Mouse (Mus musculus): ENCODE results near the gene Olfr1348. TPM values are rescaled to one million over a fixed set of nuclear protein-coding genes. Genes with fewer than 3 reads are reported as not detected.

The Olfr1348 gene
- total RNA-seq (2014; rRNA removed) (not detected in 2 replicates), polyA plus RNA-seq (2015; fragmentation: Nextera tagmentation; extraction: Ambion mirVana) (not detected in 2 replicates)

DNA sequence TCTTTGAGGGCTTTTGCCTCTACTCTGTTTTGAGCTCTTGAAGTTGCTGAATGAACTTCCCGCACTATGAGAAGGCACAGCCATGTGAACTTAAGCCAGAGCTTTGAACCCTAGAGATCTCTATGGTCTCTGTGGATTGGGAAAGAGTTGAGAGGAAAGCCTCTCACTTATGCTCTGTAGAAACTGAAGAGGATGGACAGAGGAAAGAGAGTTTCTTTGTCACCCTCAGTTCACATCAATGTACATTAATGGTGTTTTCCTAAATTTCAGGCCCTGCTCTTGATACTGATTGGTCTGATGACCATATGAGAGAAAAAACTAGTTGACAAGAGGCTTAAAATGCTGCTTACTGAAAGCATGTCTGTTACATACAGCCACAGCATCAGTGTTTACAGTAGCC, at the start of gene Olfr1348:
Gene Olfr1348, minus strand, starts transcription at position 101 of the 400 bp plus-strand sequence.
- DNase-seq (ENCODE audit: low spot score) (no peak), ATAC-seq (ENCODE audit: low FRiP score) (no peak)
- WGBS = 84% methylated on average over 1 of the region's 1 CpGs
- Histone ChIP-seq H3K9me3 (ENCODE audit: low read length) (no peaks in the 10 kb centered on the region), H3K27ac (ENCODE audit: low read depth, low read length) (no peak within 1 kb of the TSS), H3K4me3 (ENCODE audit: low read depth, low read length) (no peak within 1 kb of the TSS), H3K9ac (replicated peaks; ENCODE audit: low read length, poor library complexity, severe bottlenecking) (no peak within 1 kb of the TSS), H3K27me3 (ENCODE audit: insufficient read depth, low read length) (no peaks in the 10 kb centered on the region), H3K4me2 (ENCODE audit: low read depth, low read length, poor library complexity, severe bottlenecking) (no peak within 1 kb of the TSS), H3K36me3 (ENCODE audit: insufficient read depth, low read length) (no peaks in the 10 kb centered on the region), H3K4me1 (ENCODE audit: insufficient read depth, low read length) (no peaks in the 10 kb centered on the region)
- TF ChIP-seq CTCF (IDR thresholded peaks at IDR 0.05) = no peak

DNA sequence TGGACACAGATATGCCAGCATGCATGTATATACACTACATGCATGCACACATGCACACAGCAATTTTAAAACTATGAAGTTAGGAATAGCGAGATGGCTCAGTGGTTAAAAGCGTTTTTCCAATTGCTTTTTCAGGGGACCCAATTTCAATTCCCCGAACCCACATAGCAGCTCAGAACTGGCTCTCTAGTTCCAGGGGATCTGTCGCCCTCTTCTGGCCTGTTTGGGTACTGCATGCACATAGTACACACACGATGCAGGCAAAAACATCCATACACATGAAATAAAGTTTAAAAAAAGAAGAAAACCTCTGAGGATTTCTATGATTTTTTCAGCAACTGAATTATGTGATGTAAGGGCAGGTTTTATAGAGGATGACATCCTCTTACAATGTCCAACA, 17.6 kb upstream of the Olfr1348 start:
- Histone ChIP-seq H3K4me3 (ENCODE audit: low read depth, low read length) (no peak overlapping the region), H3K27ac (ENCODE audit: low read depth, low read length) (no peak overlapping the region), H3K36me3 (ENCODE audit: insufficient read depth, low read length) (no peaks in the 10 kb centered on the region), H3K4me2 (ENCODE audit: low read depth, low read length, poor library complexity, severe bottlenecking) (no peak overlapping the region), H3K9me3 (ENCODE audit: low read length) (0 out of 2 replicates have a peak, but pooled peaks cover 4% of the 10 kb centered on the region), H3K27me3 (ENCODE audit: insufficient read depth, low read length) (no peaks in the 10 kb centered on the region), H3K9ac (replicated peaks; ENCODE audit: low read length, poor library complexity, severe bottlenecking) (no peak overlapping the region), H3K4me1 (ENCODE audit: insufficient read depth, low read length) (no peaks in the 10 kb centered on the region)
- TF ChIP-seq CTCF (IDR thresholded peaks at IDR 0.05) = peak; percentile 67
- no peak for DNase-seq (ENCODE audit: low spot score)
- 63% methylated on average over 5 of the region's 5 CpGs for WGBS
- no peak for ATAC-seq (ENCODE audit: low FRiP score)

DNA sequence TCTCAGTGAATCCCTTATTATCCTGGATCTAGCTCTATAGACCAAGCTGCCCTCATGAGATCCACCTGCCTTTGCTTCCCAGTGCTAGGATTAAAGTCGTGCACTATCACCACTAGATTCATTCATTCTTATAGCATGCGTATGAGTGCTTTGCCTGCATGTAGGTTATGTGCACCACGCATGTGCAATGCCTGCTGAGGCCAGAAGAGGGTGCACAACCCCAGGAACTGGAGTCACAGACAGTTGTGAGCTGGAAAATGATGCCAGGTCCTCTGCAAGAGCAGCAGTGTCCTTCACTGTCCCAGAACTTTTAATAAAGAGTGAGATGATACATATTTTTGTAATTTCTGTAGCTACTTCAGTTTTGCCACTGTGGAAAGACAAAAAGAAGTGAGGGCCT, 16.5 kb upstream of the Olfr1348 start:
- ATAC-seq (ENCODE audit: low FRiP score) (no peak), DNase-seq (ENCODE audit: low spot score) (no peak)
- peak; percentile 9; the same call in 1 of the 2 replicates for TF ChIP-seq CTCF (IDR thresholded peaks at IDR 0.05)
- no peaks in the 10 kb centered on the region for H3K36me3 ChIP-seq (ENCODE audit: insufficient read depth, low read length)
- no peak overlapping the region for H3K4me2 ChIP-seq (ENCODE audit: low read depth, low read length, poor library complexity, severe bottlenecking)
- H3K9me3 ChIP-seq (ENCODE audit: low read length) = 0 out of 2 replicates have a peak, but pooled peaks cover 4% of the 10 kb centered on the region
- H3K27me3 ChIP-seq (ENCODE audit: insufficient read depth, low read length) = no peaks in the 10 kb centered on the region
- H3K4me1 ChIP-seq (ENCODE audit: insufficient read depth, low read length) = no peaks in the 10 kb centered on the region
- no peak overlapping the region for H3K4me3 ChIP-seq (ENCODE audit: low read depth, low read length)
- WGBS = 61% methylated on average over 3 of the region's 3 CpGs
- no peak overlapping the region for H3K27ac ChIP-seq (ENCODE audit: low read depth, low read length)
- no peak overlapping the region for H3K9ac ChIP-seq (replicated peaks; ENCODE audit: low read length, poor library complexity, severe bottlenecking)

DNA sequence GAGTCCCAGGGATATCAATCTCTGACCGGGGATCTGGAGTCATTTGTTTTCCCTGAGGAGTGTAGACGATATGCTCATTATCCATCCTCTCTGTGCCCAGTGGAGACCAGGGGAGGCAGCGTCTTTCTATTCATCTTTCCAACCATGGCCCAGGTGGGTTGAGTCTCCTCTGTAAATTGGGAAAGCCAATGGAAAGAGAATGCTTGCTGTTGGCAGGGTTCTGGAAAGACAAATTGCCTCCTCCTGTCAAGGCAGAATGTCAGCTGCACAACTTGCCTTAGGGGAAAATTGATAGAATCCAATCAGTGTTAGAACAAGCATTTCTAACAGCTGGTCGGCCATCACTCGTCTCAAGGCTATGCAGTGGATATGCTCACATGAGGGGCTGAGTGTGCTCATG, 14.3 kb upstream of the Olfr1348 start, which contains the start of gene Olfr1349:
Gene Olfr1349, minus strand, starts transcription at position 101 of the 400 bp plus-strand sequence.
- H3K4me1 ChIP-seq (ENCODE audit: insufficient read depth, low read length) = no peaks in the 10 kb centered on the region
- DNase-seq (ENCODE audit: low spot score) (no peak), ATAC-seq (ENCODE audit: low FRiP score) (no peak)
- no peak within 1 kb of the TSS for H3K9ac ChIP-seq (replicated peaks; ENCODE audit: low read length, poor library complexity, severe bottlenecking)
- H3K4me2 ChIP-seq (ENCODE audit: low read depth, low read length, poor library complexity, severe bottlenecking) = no peak within 1 kb of the TSS
- TF ChIP-seq CTCF (IDR thresholded peaks at IDR 0.05) = no peak
- H3K36me3 ChIP-seq (ENCODE audit: insufficient read depth, low read length) = no peaks in the 10 kb centered on the region
- no peak within 1 kb of the TSS for H3K27ac ChIP-seq (ENCODE audit: low read depth, low read length)
- 0 out of 2 replicates have a peak, but pooled peaks cover 7% of the 10 kb centered on the region for H3K9me3 ChIP-seq (ENCODE audit: low read length)
- H3K4me3 ChIP-seq (ENCODE audit: low read depth, low read length) = no peak within 1 kb of the TSS
- no peaks in the 10 kb centered on the region for H3K27me3 ChIP-seq (ENCODE audit: insufficient read depth, low read length)
- WGBS = 81% methylated on average over 5 of the region's 5 CpGs

DNA sequence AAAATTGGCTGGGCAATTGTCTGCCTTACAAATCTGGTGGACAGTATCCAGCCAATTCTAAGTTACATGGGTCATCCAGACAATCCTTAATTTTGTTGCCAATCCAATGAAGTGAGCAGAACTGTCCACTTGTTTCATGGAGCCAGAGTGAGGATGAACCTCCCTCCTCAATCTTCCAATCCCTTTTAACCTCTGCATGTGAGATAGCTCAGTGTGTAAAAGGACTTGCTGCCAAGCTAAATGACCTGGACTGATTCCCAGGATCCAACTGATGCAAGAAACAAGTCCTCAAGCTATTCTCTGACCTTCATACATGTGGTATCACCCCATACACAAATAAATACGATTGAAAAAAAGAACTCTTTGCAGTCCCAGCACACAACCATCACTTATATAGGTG, 13.1 kb upstream of the Olfr1348 start:
- Histone ChIP-seq H3K27ac (ENCODE audit: low read depth, low read length) (no peak overlapping the region), H3K9me3 (ENCODE audit: low read length) (0 out of 2 replicates have a peak, but pooled peaks cover 7% of the 10 kb centered on the region), H3K9ac (replicated peaks; ENCODE audit: low read length, poor library complexity, severe bottlenecking) (no peak overlapping the region), H3K36me3 (ENCODE audit: insufficient read depth, low read length) (no peaks in the 10 kb centered on the region), H3K4me1 (ENCODE audit: insufficient read depth, low read length) (no peaks in the 10 kb centered on the region), H3K4me3 (ENCODE audit: low read depth, low read length) (no peak overlapping the region), H3K4me2 (ENCODE audit: low read depth, low read length, poor library complexity, severe bottlenecking) (no peak overlapping the region), H3K27me3 (ENCODE audit: insufficient read depth, low read length) (no peaks in the 10 kb centered on the region)
- WGBS = 26% methylated on average over 1 of the region's 1 CpGs
- no peak for TF ChIP-seq CTCF (IDR thresholded peaks at IDR 0.05)
- ATAC-seq (ENCODE audit: low FRiP score) = no peak
- DNase-seq (ENCODE audit: low spot score) = no peak

DNA sequence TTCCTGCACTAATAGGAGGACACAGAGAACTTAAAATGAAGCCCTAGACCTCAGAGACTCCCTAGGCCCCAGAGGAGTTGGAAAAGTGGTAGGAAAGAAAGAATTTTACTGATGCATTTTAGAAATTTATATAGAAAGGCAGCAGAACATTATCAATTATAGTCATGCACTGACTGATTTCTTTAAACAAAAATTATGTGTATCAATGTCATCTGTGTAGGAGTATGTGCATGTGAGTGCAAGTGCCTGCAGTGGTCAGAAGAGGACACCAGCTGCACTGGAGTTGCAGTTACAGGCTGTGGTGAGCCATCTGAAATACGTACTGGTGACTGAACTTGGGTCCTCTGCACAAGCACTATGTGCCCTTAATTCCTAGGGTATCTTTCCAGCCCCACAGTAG, 8.9 kb downstream of the Olfr1348 start, which contains the start of gene Olfr1347:
Gene Olfr1347, minus strand, starts transcription at position 101 of the 400 bp plus-strand sequence.
- WGBS = 54% methylated on average over 1 of the region's 1 CpGs
- DNase-seq (ENCODE audit: low spot score) (no peak), ATAC-seq (ENCODE audit: low FRiP score) (no peak)
- H3K4me1 ChIP-seq (ENCODE audit: insufficient read depth, low read length) = no peaks in the 10 kb centered on the region
- H3K27ac ChIP-seq (ENCODE audit: low read depth, low read length) = no peak within 1 kb of the TSS
- no peak within 1 kb of the TSS for H3K4me3 ChIP-seq (ENCODE audit: low read depth, low read length)
- H3K36me3 ChIP-seq (ENCODE audit: insufficient read depth, low read length) = no peaks in the 10 kb centered on the region
- H3K4me2 ChIP-seq (ENCODE audit: low read depth, low read length, poor library complexity, severe bottlenecking) = no peak within 1 kb of the TSS
- no peak within 1 kb of the TSS for H3K9ac ChIP-seq (replicated peaks; ENCODE audit: low read length, poor library complexity, severe bottlenecking)
- no peaks in the 10 kb centered on the region for H3K9me3 ChIP-seq (ENCODE audit: low read length)
- no peak for TF ChIP-seq CTCF (IDR thresholded peaks at IDR 0.05)
- H3K27me3 ChIP-seq (ENCODE audit: insufficient read depth, low read length) = no peaks in the 10 kb centered on the region

All from midbrain, postnatal 0 days (tissue).